Mouse (Mus musculus) lung, adult 2 months (tissue): Measurements from ENCODE around the gene Rraga.

Experiments
- CTCF ChIP-seq: fragments of 200-500 bp; IDR thresholded peaks from 2 replicates; pipeline ENCODE4 v1.5.1; 2011; ENCODE audit warnings: mild to moderate bottlenecking, low read length, control low read depth; ENCODE audit not compliant: insufficient read depth
- POLR2A ChIP-seq: fragments of 200-500 bp; IDR thresholded peaks from 2 replicates; pipeline ENCODE4 v1.6.1; 2011; ENCODE audit warnings: low read depth, mild to moderate bottlenecking, control low read depth, low read length, borderline replicate concordance; ENCODE audit errors: extremely low read depth

GRCm38 (mm10) chr4:86576120-86576541 lies 663 bp downstream of the Rraga start:
- no peak for TF ChIP-seq POLR2A
- no peak for TF ChIP-seq CTCF
